Mouse (Mus musculus) cerebellum, adult 2 months (tissue): Measurements from ENCODE around the gene Ranbp3. TPM values are rescaled to one million over a fixed set of nuclear protein-coding genes. Genes with fewer than 3 reads are reported as not detected.
A peak's percentile ranks its signal among the peaks of the same experiment; 100 is the strongest.

ENCODE experiments used
- DNase-seq, 2 experiments: peaks; one replicate each; pipeline ENCODE4 v3.0.0; 2021
- H3K27ac ChIP-seq: fragments of 200-500 bp; 2 replicates; pipeline ENCODE4 v1.5.1; 2012; ENCODE audit warnings: low read length, control low read depth, inconsistent platforms; ENCODE audit not compliant: insufficient read depth
- H3K27me3 ChIP-seq: fragments of 200-500 bp; 2 replicates; pipeline ENCODE4 v1.6.1; 2012; ENCODE audit warnings: inconsistent platforms, mild to moderate bottlenecking, low read length, moderate library complexity; ENCODE audit not compliant: control insufficient read depth, insufficient read depth
- H3K4me1 ChIP-seq: fragments of 200-500 bp; 2 replicates; pipeline ENCODE4 v1.6.1; 2011; ENCODE audit warnings: low read length; ENCODE audit not compliant: control insufficient read depth, insufficient read depth
- H3K4me3 ChIP-seq: fragments of 200-500 bp; replicated peaks from 2 replicates; pipeline ENCODE3; 2011; ENCODE audit warnings: mild to moderate bottlenecking, low read depth, low read length, control low read depth; ENCODE audit not compliant: insufficient read depth
- CTCF ChIP-seq: fragments of 200-500 bp; IDR thresholded peaks from 2 replicates; pipeline ENCODE4 v1.5.1; 2011; ENCODE audit warnings: low read depth, mild to moderate bottlenecking, control low read depth, low read length, moderate library complexity, borderline replicate concordance; ENCODE audit not compliant: insufficient read depth
- POLR2A ChIP-seq: fragments of 200-500 bp; IDR thresholded peaks from 2 replicates; pipeline ENCODE4 v1.6.1; 2011; ENCODE audit warnings: low read length, control low read depth, borderline replicate concordance; ENCODE audit not compliant: insufficient read depth
- WGBS: fragments of 180-500 bp; shearing (Covaris S2); methylation state at CpG from one replicate; pipeline ENCODE4 v1.1.7; 2018; 5-methylcytosine and 5-hydroxymethylcytosine counted together
- polyA plus RNA-seq: library from polyadenylated mRNA; depleted of rRNA; stranded (reverse); fragments of >200 nt; gene quantifications from 2 replicates; pipeline ENCODE4 v1.2.3, GENCODE M21; 2012; rRNA removed

The Ranbp3 gene
- polyA plus RNA-seq, 1 experiment, result 125 TPM

DNA sequence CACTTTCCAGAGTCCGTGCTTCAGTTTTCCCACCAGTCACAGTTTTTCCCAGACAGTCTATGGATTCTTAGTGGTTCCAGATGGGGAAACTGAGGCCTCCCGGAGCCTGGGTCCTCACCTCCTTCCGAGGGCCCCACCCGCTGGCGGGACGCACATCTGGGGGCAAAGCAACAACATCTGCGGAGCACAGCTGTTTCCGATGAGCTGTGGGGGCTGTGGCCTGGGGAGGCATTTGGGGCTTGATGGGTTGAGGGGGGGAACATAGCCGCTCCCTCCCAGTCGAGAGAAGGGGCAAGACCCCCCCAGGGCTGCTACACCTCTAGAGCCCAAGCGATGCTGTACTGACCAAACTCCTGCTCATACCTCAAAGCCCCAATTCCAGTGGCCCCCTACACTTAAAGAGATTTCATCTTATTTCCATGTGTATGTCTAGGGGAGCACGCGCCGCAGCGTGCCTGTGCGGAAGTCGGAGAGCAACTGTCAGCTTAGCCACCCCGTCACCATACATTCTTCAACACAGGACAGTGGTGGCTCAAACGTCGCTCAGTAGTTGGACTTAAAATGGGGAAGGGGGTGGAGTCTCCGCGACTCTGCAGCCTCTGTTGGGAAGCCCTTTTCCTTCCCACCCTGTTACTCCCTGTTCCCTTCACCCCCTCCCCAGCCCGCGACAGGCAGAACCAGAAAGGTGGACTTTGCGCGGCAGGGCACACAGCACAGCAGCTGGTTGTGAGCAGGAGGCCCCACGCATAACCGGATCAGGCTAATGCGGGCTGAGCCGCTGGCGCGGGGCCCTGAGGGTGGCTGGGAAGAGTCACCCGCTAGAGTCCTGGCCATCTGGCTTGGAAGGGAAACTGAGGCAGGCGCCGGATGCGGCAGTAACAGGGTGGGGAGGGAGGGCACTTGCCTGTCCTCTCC is 81.4 kb downstream of the Ranbp3 start:
- Histone ChIP-seq H3K27ac (no peak overlapping the region), H3K27me3 (peaks cover 2% of the 10 kb centered on the region; the same call in 1 of the 2 replicates), H3K4me1 (0 out of 2 replicates have a peak, but pooled peaks cover 2% of the 10 kb centered on the region), H3K4me3 (no peak overlapping the region)
- 11% methylated on average over 36 of the region's 36 CpGs for WGBS
- TF ChIP-seq CTCF (no peak), POLR2A (no peak)
- DNase-seq, result no peak

DNA sequence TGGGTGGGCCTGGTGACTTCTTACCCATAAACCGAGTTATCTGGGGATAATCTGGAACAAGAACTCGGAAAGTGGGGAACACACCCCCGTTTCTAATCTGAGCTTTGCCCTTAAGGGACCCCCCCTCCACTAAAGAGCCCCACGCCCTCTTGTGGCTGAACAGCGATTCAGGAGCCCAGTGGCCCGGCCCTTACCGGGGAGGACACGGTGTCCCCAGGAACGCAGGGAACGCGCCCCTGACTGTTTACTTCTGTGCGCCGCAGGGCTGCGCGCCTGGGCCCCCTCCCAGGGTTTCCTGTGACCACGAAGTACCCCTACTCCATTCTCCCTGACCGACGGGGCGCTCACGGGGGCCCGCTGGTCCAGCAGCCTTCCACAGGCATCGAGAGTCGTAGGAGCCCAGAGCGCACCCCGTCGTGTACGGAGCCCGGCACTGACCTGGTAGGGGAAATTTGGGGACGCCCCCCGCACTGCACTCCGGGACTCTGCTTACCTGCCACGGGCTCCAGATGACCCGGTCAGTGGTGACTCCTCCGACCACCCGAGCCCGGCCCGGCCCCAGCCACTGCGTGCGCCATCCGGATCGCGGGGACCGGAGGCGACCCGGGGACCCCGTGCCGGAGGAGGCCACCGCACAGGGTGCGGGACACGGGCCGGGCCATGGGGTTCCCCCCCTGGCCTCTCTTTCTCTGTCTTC is 83.8 kb downstream of the Ranbp3 start:
- TF ChIP-seq CTCF, result no peak
- DNase-seq, result no peak
- Histone ChIP-seq H3K27ac (no peak overlapping the region), H3K4me1 (0 out of 2 replicates have a peak, but pooled peaks cover 5% of the 10 kb centered on the region), H3K27me3 (peaks cover 2% of the 10 kb centered on the region; the same call in 1 of the 2 replicates), H3K4me3 (no peak overlapping the region)
- WGBS, result 2% methylated on average over 51 of the region's 51 CpGs

DNA sequence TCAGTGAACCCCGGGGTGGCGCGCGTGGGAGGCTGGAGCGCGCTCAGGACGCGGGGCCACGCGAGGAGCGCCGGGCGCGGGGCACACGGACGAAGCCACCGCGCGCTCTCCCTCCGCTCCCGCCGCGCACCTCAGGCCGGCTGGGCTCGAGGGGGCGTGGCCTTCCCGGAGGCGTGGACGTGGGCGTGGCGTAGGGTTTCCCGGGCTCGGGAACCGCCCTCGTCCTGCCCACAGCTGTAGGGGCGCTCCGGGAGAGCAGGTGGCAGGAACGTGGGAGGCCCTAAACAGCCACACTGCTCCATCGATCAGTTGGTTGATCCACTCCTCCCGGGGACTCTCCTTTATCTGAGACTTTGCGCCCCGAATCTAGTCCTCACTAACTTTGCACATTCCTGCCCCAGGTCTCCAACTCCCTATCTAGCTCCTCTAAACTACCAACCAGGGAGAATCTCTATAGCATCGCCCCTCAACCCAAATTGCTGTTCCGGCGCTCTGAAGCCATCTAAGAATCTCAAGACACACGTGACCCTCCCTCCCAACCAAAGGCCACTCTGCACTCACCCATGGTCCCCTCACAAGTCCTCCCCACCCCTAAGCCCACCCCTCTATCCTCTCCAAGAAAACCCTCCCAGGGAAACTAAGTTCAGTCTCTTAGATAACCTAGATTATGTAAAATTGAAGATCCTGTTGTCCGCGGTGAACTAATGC is 84.5 kb downstream of the Ranbp3 start, which contains the start of gene Nrtn:
Nrtn (minus strand) TSS at position 115 of the 708 bp plus-strand sequence.
- 1% methylated on average over 48 of the region's 48 CpGs for WGBS

DNA sequence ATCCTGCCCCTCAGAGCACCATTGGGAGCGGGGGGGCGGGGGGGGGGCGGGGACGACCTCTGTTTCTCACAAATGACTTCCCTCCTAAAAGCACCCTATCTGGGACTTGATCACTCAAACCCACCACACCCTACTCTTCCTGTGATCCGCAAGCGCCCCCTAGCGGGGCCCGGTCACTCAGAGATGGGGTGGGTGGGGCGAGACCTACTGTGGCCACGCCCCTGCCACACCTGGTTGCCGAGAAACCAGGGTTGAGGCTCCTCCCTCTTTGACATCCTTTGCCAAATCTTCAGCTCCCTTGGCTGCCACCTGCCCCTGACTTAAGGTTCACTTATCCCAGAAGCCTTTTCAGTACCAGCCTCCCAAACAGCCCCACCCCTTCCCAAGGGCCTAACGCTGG is 85.0 kb downstream of the Ranbp3 start:
- TF ChIP-seq CTCF (peak; percentile 48; the same call in 1 of the 2 replicates), POLR2A (no peak)
- Histone ChIP-seq H3K27me3 (peaks cover 2% of the 10 kb centered on the region; the same call in 1 of the 2 replicates), H3K4me3 (no peak overlapping the region), H3K4me1 (peaks cover 13% of the 10 kb centered on the region), H3K27ac (no peak overlapping the region)
- DNase-seq, result peak; percentile 56 to 64
- 4% methylated on average over 12 of the region's 12 CpGs for WGBS

More for the DNA sequence above, 84.5 kb downstream of the Ranbp3 start, which contains the start of gene Nrtn:
- peak; percentile 42 to 49 for DNase-seq
- peaks cover 2% of the 10 kb centered on the region; the same call in 1 of the 2 replicates for H3K27me3 ChIP-seq
- H3K4me3 ChIP-seq, result no peak within 1 kb of the TSS
- peaks cover 7% of the 10 kb centered on the region; the same call in 1 of the 2 replicates for H3K4me1 ChIP-seq
- no peak within 1 kb of the TSS for H3K27ac ChIP-seq
- TF ChIP-seq CTCF (no peak), POLR2A (no peak)

DNA sequence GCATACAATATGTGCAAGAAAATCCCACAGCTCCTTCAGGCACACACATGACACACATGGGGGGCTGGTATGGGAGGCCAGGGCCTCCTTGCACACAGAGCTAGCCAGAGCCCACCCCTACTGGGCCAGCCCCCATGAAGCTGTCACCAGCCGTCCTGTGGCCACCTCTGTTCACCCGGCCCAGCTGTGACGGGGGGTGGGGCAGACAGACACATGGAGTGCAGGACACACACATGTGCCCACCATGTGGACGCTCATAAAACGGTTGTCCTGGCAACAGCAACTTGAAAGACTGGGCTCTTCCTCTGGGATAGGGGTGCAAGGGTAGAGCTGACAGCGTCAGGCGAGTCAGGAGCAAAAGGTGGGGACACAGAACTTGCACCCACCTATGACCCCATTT is 86.2 kb downstream of the Ranbp3 start:
- peaks cover 15% of the 10 kb centered on the region for H3K4me1 ChIP-seq
- no peak for DNase-seq
- TF ChIP-seq POLR2A (no peak), CTCF (no peak)
- no peak overlapping the region for H3K4me3 ChIP-seq
- no peak overlapping the region for H3K27ac ChIP-seq
- 49% methylated on average over 7 of the region's 7 CpGs for WGBS
- peaks cover 2% of the 10 kb centered on the region; the same call in 1 of the 2 replicates for H3K27me3 ChIP-seq

DNA sequence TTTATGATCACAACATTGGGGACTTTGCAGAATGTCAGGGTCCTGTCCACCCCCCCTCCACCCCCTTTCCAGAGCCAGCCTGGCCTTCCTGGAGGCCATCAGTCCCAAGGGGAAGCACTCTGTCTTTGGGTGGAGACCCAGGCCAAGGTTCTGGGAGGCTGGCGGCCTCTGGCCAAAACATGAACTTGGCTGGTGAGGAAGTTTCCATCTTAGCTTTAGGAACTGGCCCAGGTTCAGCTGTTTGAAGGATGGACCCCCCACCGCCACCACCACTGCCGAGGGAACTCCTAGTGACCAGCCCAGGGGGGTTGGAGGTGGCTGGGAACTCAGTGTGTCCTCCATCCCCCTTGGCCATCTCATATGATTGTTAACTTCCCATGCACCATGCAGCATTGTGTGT is 88.0 kb downstream of the Ranbp3 start:
- TF ChIP-seq CTCF (no peak), POLR2A (no peak)
- Histone ChIP-seq H3K27me3 (peaks cover 2% of the 10 kb centered on the region; the same call in 1 of the 2 replicates), H3K4me1 (peaks cover 17% of the 10 kb centered on the region), H3K27ac (no peak overlapping the region), H3K4me3 (no peak overlapping the region)
- WGBS, result 35% methylated on average over 3 of the region's 3 CpGs
- DNase-seq, result peak in 1 of 2 experiments; percentile 28

Other genes starting within 250 kb of the Ranbp3 start
- 478 and 518 TPM in 2 replicates for gene Ptprs, start 196.8 kb upstream of the Ranbp3 start, polyA plus RNA-seq
- gene Znrf4, start 160.9 kb upstream of the Ranbp3 start, polyA plus RNA-seq, result not detected in 2 replicates
- gene Gm20219, start 118.9 kb upstream of the Ranbp3 start, polyA plus RNA-seq, result 7.2 and 7.8 TPM in 2 replicates
- 137 and 143 TPM in 2 replicates for gene Safb2, start 88.7 kb upstream of the Ranbp3 start, polyA plus RNA-seq
- gene Safb, start 88.5 kb upstream of the Ranbp3 start, polyA plus RNA-seq, result 139 and 141 TPM in 2 replicates
- 154 and 169 TPM in 2 replicates for gene 2410015M20Rik, start 63.5 kb upstream of the Ranbp3 start, polyA plus RNA-seq
- gene Rpl36, start 59.9 kb upstream of the Ranbp3 start, polyA plus RNA-seq, result 1,004 and 1,008 TPM in 2 replicates
- 86.0 and 88.7 TPM in 2 replicates for gene Lonp1, start 46.4 kb upstream of the Ranbp3 start, polyA plus RNA-seq
- 1.2 and 1.4 TPM in 2 replicates for gene Catsperd, start 45.2 kb upstream of the Ranbp3 start, polyA plus RNA-seq
- 518 and 557 TPM in 2 replicates for gene Ndufa11, start 44.5 kb downstream of the Ranbp3 start, polyA plus RNA-seq
- 17.0 and 18.2 TPM in 2 replicates for gene Vmac, start 44.7 kb downstream of the Ranbp3 start, polyA plus RNA-seq
- gene Nrtn, start 84.2 kb downstream of the Ranbp3 start, polyA plus RNA-seq, result 7.2 and 9.3 TPM in 2 replicates
- 168 and 169 TPM in 2 replicates for gene Dus3l, start 91.5 kb downstream of the Ranbp3 start, polyA plus RNA-seq
- gene Prr22, start 97.0 kb downstream of the Ranbp3 start, polyA plus RNA-seq, result 3.0 and 3.5 TPM in 2 replicates
- gene Rfx2, start 157.7 kb downstream of the Ranbp3 start, polyA plus RNA-seq, result 3.1 and 3.6 TPM in 2 replicates
- gene Acsbg2, start 201.2 kb downstream of the Ranbp3 start, polyA plus RNA-seq, result 0.03 TPM in 2 replicates
- gene 1700061G19Rik, start 202.2 kb downstream of the Ranbp3 start, polyA plus RNA-seq, result 0.03 TPM in 1 of 2 replicates, not detected in the other